Mouse (Mus musculus): ENCODE measurements around the gene Fancb.

DNA sequence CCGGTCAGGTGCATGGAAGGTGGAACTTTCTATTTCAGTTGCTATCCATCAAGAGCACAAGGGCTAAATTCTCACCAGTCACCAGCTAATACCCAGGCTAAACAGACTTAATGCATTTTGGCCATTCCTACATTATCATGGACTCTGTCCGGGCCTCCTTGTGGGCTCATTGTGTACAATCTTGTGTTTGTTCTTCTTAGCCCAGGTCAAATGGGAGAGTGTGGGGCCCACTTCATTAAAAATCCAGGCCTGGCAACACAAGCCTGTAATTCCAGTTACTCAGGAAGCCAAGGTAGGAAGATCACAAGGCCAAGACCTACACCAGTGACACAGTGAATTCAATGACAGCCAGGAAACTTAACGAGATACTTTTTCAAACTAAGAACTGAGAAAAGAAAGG is 9.2 kb upstream of the Fancb start:
- TF ChIP-seq EP300 (IDR thresholded peaks at IDR 0.05; ENCODE audit: insufficient read depth, low read depth, low read length) (no peak), CTCF (IDR thresholded peaks at IDR 0.05; ENCODE audit: low read depth, low read length) (no peak), POLR2A (IDR thresholded peaks at IDR 0.05; ENCODE audit: insufficient read depth, low read length) (no peak)

All from ES-Bruce4 (cell line).